Mouse (Mus musculus): ENCODE measurements at regions not wholly inside any gene's neighbourhood (a gene's known extent, or its start where the extent isn't known, plus 50 kb on each side); places are given as distances from the start of the nearest gene placed in this dataset.

DNA sequence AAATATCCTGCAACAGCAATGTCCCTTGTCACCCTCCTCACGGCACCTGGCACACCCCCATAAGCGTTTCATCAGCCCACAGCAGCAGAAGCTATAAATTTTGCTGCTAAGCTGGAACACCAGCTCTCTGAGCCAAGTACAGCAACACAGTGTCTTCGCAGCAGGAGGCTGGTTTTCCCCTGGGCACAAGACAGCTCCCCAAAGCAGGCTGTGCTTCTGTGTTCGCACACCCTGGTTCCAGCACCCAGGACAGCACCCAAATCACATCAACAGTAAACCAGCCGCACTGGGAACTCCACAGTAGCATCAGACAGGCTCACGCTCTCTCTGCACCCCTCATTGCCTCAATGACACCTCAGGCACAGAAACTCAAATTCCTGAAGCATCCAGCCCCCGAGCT, 64.8 kb upstream of the Smim23 start:
- TF ChIP-seq ZC3H11A (IDR thresholded peaks at IDR 0.05; ENCODE audit: low read depth, low read length) (no peak), TBP (IDR thresholded peaks at IDR 0.05; ENCODE audit: low read depth, low read length) (no peak), CHD2 (IDR thresholded peaks at IDR 0.05; ENCODE audit: low read length) (no peak), CTCF (IDR thresholded peaks at IDR 0.05 in 2 of 3, conservative IDR thresholded peaks at IDR 0.05 in 1 of 3; ENCODE audit: control insufficient read depth in 1 of 3, insufficient read depth in 1 of 3, low read depth in 2 of 3, low read length in 3 of 3, poor library complexity in 1 of 3, severe bottlenecking in 1 of 3) (no peak), NELFE (IDR thresholded peaks at IDR 0.05; ENCODE audit: low read depth, low read length) (no peak), MEF2A (IDR thresholded peaks at IDR 0.05; ENCODE audit: extremely low read depth, insufficient replicate concordance, low read depth, low read length, poor library complexity, severe bottlenecking) (no peak), MAFK (IDR thresholded peaks at IDR 0.05; ENCODE audit: borderline replicate concordance, low read depth, low read length) (no peak), JUND (IDR thresholded peaks at IDR 0.05; ENCODE audit: low read depth, low read length) (no peak), BHLHE40 (IDR thresholded peaks at IDR 0.05; ENCODE audit: borderline replicate concordance, low read depth, low read length) (no peak), MYB (IDR thresholded peaks at IDR 0.05; ENCODE audit: low read depth, low read length) (no peak), USF2 (IDR thresholded peaks at IDR 0.05; ENCODE audit: borderline replicate concordance in 1 of 2, insufficient read depth in 1 of 2, low read depth in 1 of 2, low read length in 2 of 2) (no peak), ZKSCAN1 (IDR thresholded peaks at IDR 0.05; ENCODE audit: low read depth, low read length) (no peak), HCFC1 (IDR thresholded peaks at IDR 0.05; ENCODE audit: low read depth, low read length) (no peak)
